Mouse (Mus musculus): ENCODE results near the gene Gatad2a. TPM values are rescaled to one million over a fixed set of nuclear protein-coding genes. Genes with fewer than 3 reads are reported as not detected.
A peak's percentile ranks its signal among the peaks of the same experiment; 100 is the strongest.

Gatad2a gene
- total RNA-seq, 2 experiments from 2014 or later = 54.0 to 75.1 TPM

- ATAC-seq (replicated peaks; ENCODE audit: poor library complexity) = peak; percentile 16
Observed at GRCm38 (mm10) chr8:69902163-69903062, 93.8 kb downstream of the Gatad2a start, which contains the start of the genes Tssk6, Ndufa13 and Yjefn3. TSS of gene Tssk6 (plus strand) at chr8:69902184. TSS of gene Ndufa13 (minus strand) at chr8:69902558. TSS of gene Yjefn3 (minus strand) at chr8:69902712.

GRCm38 (mm10) chr8:69901484-69902162 lies 94.6 kb downstream of the Gatad2a start:
- peak; percentile 79 for ATAC-seq (replicated peaks; ENCODE audit: poor library complexity)

- ATAC-seq (replicated peaks; ENCODE audit: poor library complexity) = no peak
Observed at GRCm38 (mm10) chr8:69900895-69901451, 95.2 kb downstream of the Gatad2a start.

- ATAC-seq (replicated peaks; ENCODE audit: poor library complexity) = no peak
Observed at GRCm38 (mm10) chr8:69899876-69900275, 96.3 kb downstream of the Gatad2a start.

- no peak for ATAC-seq (replicated peaks; ENCODE audit: poor library complexity)
Observed at GRCm38 (mm10) chr8:69897857-69898256, 98.3 kb downstream of the Gatad2a start.

GRCm38 (mm10) chr8:69895772-69896451 lies 100.3 kb downstream of the Gatad2a start:
- no peak for ATAC-seq (replicated peaks; ENCODE audit: poor library complexity)

GRCm38 (mm10) chr8:69894836-69895332 lies 101.3 kb downstream of the Gatad2a start:
- ATAC-seq (replicated peaks; ENCODE audit: poor library complexity) = no peak

GRCm38 (mm10) chr8:69893863-69894262 lies 102.3 kb downstream of the Gatad2a start:
- ATAC-seq (replicated peaks; ENCODE audit: poor library complexity) = peak; percentile 72

GRCm38 (mm10) chr8:69890813-69891241 lies 105.4 kb downstream of the Gatad2a start:
- peak; percentile 46 for ATAC-seq (replicated peaks; ENCODE audit: poor library complexity)

- ATAC-seq (replicated peaks; ENCODE audit: poor library complexity) = no peak
Observed at GRCm38 (mm10) chr8:69888902-69889301, 107.3 kb downstream of the Gatad2a start.

- ATAC-seq (replicated peaks; ENCODE audit: poor library complexity) = no peak
Observed at GRCm38 (mm10) chr8:69888244-69888866, 107.8 kb downstream of the Gatad2a start.

GRCm38 (mm10) chr8:69887289-69888243 lies 108.6 kb downstream of the Gatad2a start, which contains the start of gene Cilp2:
TSS of gene Cilp2 (minus strand) at chr8:69887687.
- ATAC-seq (replicated peaks; ENCODE audit: poor library complexity) = peak; percentile 20; the same call in 1 of the 2 replicates

- ATAC-seq (replicated peaks; ENCODE audit: poor library complexity) = no peak
Observed at GRCm38 (mm10) chr8:69884141-69884540, 112.0 kb downstream of the Gatad2a start.

GRCm38 (mm10) chr8:69882833-69883600 lies 113.2 kb downstream of the Gatad2a start:
- ATAC-seq (replicated peaks; ENCODE audit: poor library complexity) = no peak

GRCm38 (mm10) chr8:69882021-69882756 lies 114.0 kb downstream of the Gatad2a start:
- no peak for ATAC-seq (replicated peaks; ENCODE audit: poor library complexity)

GRCm38 (mm10) chr8:69881261-69881865 lies 114.8 kb downstream of the Gatad2a start:
- ATAC-seq (replicated peaks; ENCODE audit: poor library complexity) = no peak

GRCm38 (mm10) chr8:69880841-69881240 lies 115.3 kb downstream of the Gatad2a start:
- no peak for ATAC-seq (replicated peaks; ENCODE audit: poor library complexity)
